26 mouse cellular contexts compared by ENCODE assay signal in the genomic region with DNA sequence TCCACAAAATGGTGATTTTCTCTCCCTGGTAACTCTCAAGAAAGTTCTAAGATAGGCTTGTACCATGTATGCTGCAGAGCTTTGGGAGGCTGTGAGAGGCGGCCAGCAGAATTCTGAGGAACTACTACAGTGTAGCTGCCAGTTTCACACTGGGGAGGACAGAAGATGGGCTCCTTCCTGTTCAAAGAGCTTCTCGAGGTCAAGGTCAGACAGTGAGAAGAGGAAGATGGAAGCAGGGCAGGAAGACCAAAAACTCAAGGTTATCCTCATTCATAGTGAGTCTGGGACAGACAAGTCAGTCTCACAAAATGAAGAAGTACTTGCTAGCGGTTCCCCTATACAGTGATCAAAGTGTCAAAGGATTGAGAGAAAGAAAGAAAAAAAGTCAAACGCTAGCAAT. TPM values are rescaled to one million over a fixed set of nuclear protein-coding genes. Genes with fewer than 3 reads are reported as not detected.
DNase-seq lines count a peak whose midpoint lies in the region; ATAC-seq lines count a peak whose summit lies in the region.
"Had no signal": no experiment of that assay in that cellular context is flagged by ENCODE, and none has a peak within 500 bp of the region (broad histone marks: within the 10 kb centered on the region; RNA-seq: fewer than 3 reads in every experiment).

No protein-coding gene starts in this region.

- H3K4me1 ChIP-seq in liver, embryonic 16.5 days (ENCODE audit: control insufficient read depth, low read depth, low read length): no peaks in the 10 kb centered on the region
- H3K4me1 ChIP-seq in hindbrain, embryonic 10.5 days (replicated peaks): peaks cover 6% of the 10 kb centered on the region
- H3K4me1 ChIP-seq: embryonic facial prominence, embryonic 15.5 days; liver, embryonic 15.5 days; neural tube, embryonic 12.5 days had no signal

- H3K27me3 ChIP-seq in liver, embryonic 16.5 days (ENCODE audit: control insufficient read depth, insufficient read depth, low read depth, low read length): no peaks in the 10 kb centered on the region
- H3K27me3 ChIP-seq in hindbrain, embryonic 10.5 days (ENCODE audit: insufficient read depth, poor library complexity, severe bottlenecking): peaks cover under 1% of the 10 kb centered on the region
- H3K27me3 ChIP-seq: embryonic facial prominence, embryonic 15.5 days; heart, embryonic 13.5 days; hindbrain, embryonic 13.5 days; limb, embryonic 12.5 days; liver, embryonic 15.5 days; neural tube, embryonic 12.5 days had no signal

- H3K4me3 ChIP-seq in liver, embryonic 16.5 days (ENCODE audit: low read depth, low read length): no peak overlapping the region
- H3K4me3 ChIP-seq in hindbrain, embryonic 10.5 days: no peak overlapping the region
- H3K4me3 ChIP-seq: embryonic facial prominence, embryonic 15.5 days; heart, adult 2 months; heart, embryonic 13.5 days; hindbrain, embryonic 13.5 days; limb, embryonic 12.5 days; liver, embryonic 15.5 days; neural tube, embryonic 12.5 days had no signal

- no peak overlapping the region for H3K27ac ChIP-seq in liver, embryonic 16.5 days (ENCODE audit: low read length)
- H3K27ac ChIP-seq in hindbrain, embryonic 10.5 days: no peak overlapping the region
- H3K27ac ChIP-seq: embryonic facial prominence, embryonic 15.5 days; heart, embryonic 13.5 days; hindbrain, embryonic 13.5 days; limb, embryonic 12.5 days; liver, embryonic 15.5 days; neural tube, embryonic 12.5 days had no signal

- no peaks in the 10 kb centered on the region for H3K9me3 ChIP-seq in liver, embryonic 16.5 days (replicated peaks; ENCODE audit: control insufficient read depth, low read length)
- H3K9me3 ChIP-seq in hindbrain, embryonic 10.5 days: 0 out of 2 replicates have a peak, but pooled peaks cover 5% of the 10 kb centered on the region
- H3K9me3 ChIP-seq: embryonic facial prominence, embryonic 15.5 days; limb, embryonic 12.5 days; liver, embryonic 15.5 days; neural tube, embryonic 12.5 days had no signal

- H3K9ac ChIP-seq in liver, embryonic 16.5 days (ENCODE audit: low read depth, low read length): no peak overlapping the region
- H3K9ac ChIP-seq: embryonic facial prominence, embryonic 15.5 days; heart, embryonic 13.5 days; hindbrain, embryonic 13.5 days; limb, embryonic 12.5 days; liver, embryonic 15.5 days; neural tube, embryonic 12.5 days had no signal

- 47% methylated on average over 4 of the region's 4 CpGs for WGBS in liver, embryonic 16.5 days (ENCODE audit: insufficient replicate concordance)
- 86% methylated on average over 4 of the region's 4 CpGs for WGBS in hindbrain, embryonic 10.5 days

- no peak for DNase-seq in liver
- DNase-seq in hindbrain, embryonic 10.5 days (ENCODE audit: low spot score): no peak
- no peak for DNase-seq in urinary bladder, postnatal 10 days (ENCODE audit: low spot score)
- DNase-seq: adrenal gland, adult 2 months; cerebellum, postnatal 10 days; embryo, embryonic 11 days; gastrocnemius, postnatal 14 days; heart, postnatal 14 days; kidney, adult 11 months; kidney, postnatal 10 days; midbrain, embryonic 14.5 days; thymus, adult 18-20 months; thymus, postnatal 36 days had no signal

- H3K4me2 ChIP-seq in liver, embryonic 16.5 days (ENCODE audit: low read depth, low read length): no peak overlapping the region
- H3K4me2 ChIP-seq: embryonic facial prominence, embryonic 15.5 days; heart, embryonic 13.5 days; hindbrain, embryonic 13.5 days; limb, embryonic 12.5 days; liver, embryonic 15.5 days; neural tube, embryonic 12.5 days had no signal

- no peaks in the 10 kb centered on the region for H3K36me3 ChIP-seq in liver, embryonic 16.5 days (ENCODE audit: control insufficient read depth, insufficient read depth)
- no peaks in the 10 kb centered on the region for H3K36me3 ChIP-seq in hindbrain, embryonic 10.5 days
- H3K36me3 ChIP-seq: embryonic facial prominence, embryonic 15.5 days; heart, embryonic 13.5 days; limb, embryonic 12.5 days; liver, embryonic 15.5 days had no signal

- peak; percentile 16; the same call in 1 of the 2 replicates for ATAC-seq in liver, embryonic 16.5 days (ENCODE audit: low read depth)
- peak; percentile 50 for ATAC-seq in common myeloid progenitor, adult 5-6 weeks (replicated peaks; ENCODE audit: low read depth, poor library complexity, severe bottlenecking)
- peak; percentile 84 for ATAC-seq in granulocyte monocyte progenitor cell, adult 5-6 weeks (replicated peaks; ENCODE audit: poor library complexity, severe bottlenecking)
- peak; percentile 45; the same call in 1 of the 2 replicates for ATAC-seq in neutrophil, adult 5-6 weeks (ENCODE audit: extremely low read depth, insufficient number of reproducible peaks, low FRiP score, poor library complexity, severe bottlenecking)
- ATAC-seq: forebrain, embryonic 14.5 days; lung, postnatal 0 days had no signal

RNA-seq across cellular contexts. Expression of gene Sgk1, which starts 8.3 kb away (rescaled TPM):
- 12.1 and 13.8 TPM in 2 replicates for polyA plus RNA-seq in liver, embryonic 16.5 days (2015; fragmentation: Nextera tagmentation; extraction: Ambion mirVana)
- 3.1 and 5.3 TPM in 2 replicates for total RNA-seq in common myeloid progenitor, adult 5-6 weeks (2017)
- total RNA-seq in granulocyte monocyte progenitor cell, adult 5-6 weeks (2014; fragmentation: Nextera tagmentation): 1.2 and 8.2 TPM in 2 replicates
- total RNA-seq in granulocyte monocyte progenitor cell, adult 5-6 weeks (2017): 8.5 and 12.6 TPM in 2 replicates
- 90.4 and 91.8 TPM in 2 replicates for total RNA-seq in neutrophil, adult 5-6 weeks (2017)
- polyA plus RNA-seq in hindbrain, embryonic 10.5 days (2016; fragmentation: Nextera tagmentation; extraction: Ambion mirVana): 15.0 and 18.1 TPM in 2 replicates

Comparison
In these comparisons a context has a peak if more than half of its experiments do, and no peak if none do; other contexts are left out.
1. ATAC-seq: peak in every context shown above with its lines; median percentile 84 in granulocyte monocyte progenitor cell, adult 5-6 weeks; 50 in common myeloid progenitor, adult 5-6 weeks; 45 in neutrophil, adult 5-6 weeks; 16 in liver, embryonic 16.5 days.